Mouse (Mus musculus): Measurements from ENCODE around the gene Mrgprb4. TPM values are rescaled to one million over a fixed set of nuclear protein-coding genes. Genes with fewer than 3 reads are reported as not detected.

Gene Mrgprb4
- not detected for total RNA-seq (2021)

DNA sequence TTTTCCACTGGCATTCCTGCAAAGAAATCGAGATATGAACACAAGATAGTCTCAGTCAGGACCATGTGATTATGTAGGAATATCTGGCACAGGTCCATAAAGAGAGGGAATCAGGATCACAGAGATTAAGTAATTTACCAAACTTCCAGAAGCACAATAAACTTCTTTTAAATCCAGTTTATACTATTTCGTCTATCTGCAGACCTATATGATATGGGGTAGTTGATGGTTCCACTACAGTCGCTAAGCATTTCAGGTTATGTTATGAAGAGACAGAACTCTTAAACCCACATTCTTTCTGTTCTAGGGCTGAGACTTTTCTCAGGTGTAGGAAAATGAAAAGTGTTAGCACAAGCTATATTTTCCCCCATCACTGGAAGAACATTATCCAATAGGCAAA is at the start of gene Mrgprb4:
Mrgprb4 (minus strand) TSS at position 101 of the 400 bp plus-strand sequence.
- intact Hi-C loops (cut with DNase I): no loop called here
- no peak for DNase-seq (ENCODE audit: low spot score in 2 of 2)

DNA sequence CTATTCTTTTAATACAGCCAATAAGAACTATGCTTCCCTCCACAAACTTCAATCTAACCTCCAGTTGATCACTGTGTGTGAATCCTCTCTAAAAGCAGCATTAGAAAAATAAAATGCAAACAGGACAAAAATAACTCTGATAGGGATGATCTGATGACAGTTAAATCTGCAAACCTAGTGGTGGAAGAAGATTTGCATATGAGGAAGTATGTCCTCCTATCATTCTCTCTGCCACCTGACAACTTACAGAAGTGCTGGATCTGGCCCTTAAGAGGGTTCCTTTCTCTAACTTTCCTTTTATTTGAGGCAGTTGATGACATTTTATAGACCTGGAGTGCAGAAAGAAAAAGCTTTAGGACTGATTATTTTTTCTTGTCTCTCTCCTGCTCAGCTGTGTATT is 27.0 kb upstream of the Mrgprb4 start:
- no peak for DNase-seq (ENCODE audit: low spot score in 2 of 2)
- intact Hi-C loops (cut with DNase I): no loop called here

DNA sequence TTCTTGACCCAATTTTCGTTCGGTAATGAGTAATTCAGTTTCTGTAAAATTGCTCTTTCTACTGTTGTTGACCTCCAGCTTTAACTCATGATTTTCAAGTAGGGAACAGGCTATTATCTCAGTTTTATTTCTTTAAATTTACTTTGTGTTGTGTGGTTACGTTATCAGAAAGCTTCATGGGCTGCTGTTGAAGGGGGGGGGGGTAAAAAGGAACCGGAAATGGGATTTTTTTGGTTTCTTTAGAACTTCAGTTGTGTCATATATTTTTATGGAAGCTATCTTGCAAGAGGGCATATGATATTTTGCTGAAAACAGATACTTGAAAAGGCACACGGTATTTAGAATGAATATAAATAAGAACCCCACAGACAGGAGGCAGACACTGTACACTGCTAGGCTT is 26.0 kb upstream of the Mrgprb4 start:
- DNase-seq (ENCODE audit: low spot score in 2 of 2): no peak

DNA sequence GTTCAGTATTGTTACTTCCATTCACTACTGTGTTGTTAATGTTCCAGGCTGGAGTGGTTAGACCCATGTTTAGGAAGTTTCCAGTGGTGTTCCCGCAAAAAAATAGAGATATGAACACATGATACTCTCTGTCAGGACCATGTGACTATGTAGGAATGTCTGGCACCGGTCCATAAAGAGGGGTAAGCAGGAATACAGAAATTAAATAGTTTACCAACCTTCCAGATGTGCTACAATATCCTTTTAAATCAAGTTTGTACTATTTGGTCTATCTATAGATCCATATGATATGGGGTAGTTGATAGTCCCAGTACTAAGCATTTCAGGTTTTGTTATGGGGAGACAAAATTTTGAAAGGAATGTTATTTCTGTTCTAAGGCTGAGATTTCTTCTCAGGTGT is 30.2 kb downstream of the Mrgprb4 start, which contains the start of gene Mrgprb5:
Mrgprb5 (minus strand) TSS at position 101 of the 400 bp plus-strand sequence.
- intact Hi-C loops (cut with DNase I): no loop called here
- no peak for DNase-seq (ENCODE audit: low spot score in 2 of 2)

More for the DNA sequence above, 26.0 kb upstream of the Mrgprb4 start:
- intact Hi-C loops (cut with DNase I): no loop called here

DNA sequence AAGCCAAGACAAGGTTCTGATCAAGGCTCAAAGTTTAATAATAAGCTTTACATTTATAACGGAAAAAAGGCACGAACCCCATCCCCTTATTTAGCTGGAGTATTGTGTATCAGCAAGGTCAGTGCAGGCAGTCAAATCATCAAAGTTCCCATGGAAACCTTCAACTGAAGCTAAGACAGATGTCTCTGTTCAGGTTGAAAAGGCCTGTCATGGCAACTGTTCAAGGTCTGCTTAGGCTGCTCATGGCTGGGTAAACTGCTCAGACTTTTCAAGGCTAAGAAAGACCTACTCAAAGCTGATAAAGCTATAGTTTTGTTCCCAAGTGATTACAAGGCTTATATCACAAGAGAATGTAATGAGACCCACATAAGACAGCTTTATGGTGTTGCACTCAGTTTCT is 31.6 kb downstream of the Mrgprb4 start:
- no peak for DNase-seq (ENCODE audit: low spot score in 2 of 2)
- intact Hi-C loops (cut with DNase I): no loop called here

Other genes with a start within 250 kb of the Mrgprb4 start
- not detected for gene Mrgpra4, start 217.2 kb downstream of the Mrgprb4 start, total RNA-seq (2021)
- gene Mrgprx1, start 171.7 kb downstream of the Mrgprb4 start, total RNA-seq (2021): not detected
- not detected for gene Mrgprb5, start 30.3 kb downstream of the Mrgprb4 start, total RNA-seq (2021)
- gene Mrgprb8, start 189.2 kb upstream of the Mrgprb4 start, total RNA-seq (2021): not detected

All from left cerebral cortex, postnatal 36 days (tissue).